Mouse (Mus musculus) myocyte (in vitro differentiated cells): ENCODE data around the gene Cyp4f37. TPM values are rescaled to one million over a fixed set of nuclear protein-coding genes. Genes with fewer than 3 reads are reported as not detected.

Experiments
- H3K27me3 ChIP-seq: one replicate; pipeline ENCODE4 v1.6.1; 2011; ENCODE audit not compliant: control insufficient read depth, insufficient read depth, insufficient read length
- H3K36me3 ChIP-seq: one replicate; pipeline ENCODE4 v1.6.1; 2011; ENCODE audit not compliant: control insufficient read depth, insufficient read depth
- H3K4me2 ChIP-seq: one replicate; pipeline ENCODE4 v1.6.1; 2011; ENCODE audit warnings: low read depth, control low read depth
- H3K4me3 ChIP-seq: one replicate; pipeline ENCODE4 v1.5.1; 2011; ENCODE audit warnings: mild to moderate bottlenecking, control low read depth, moderate library complexity
- H3K79me2 ChIP-seq: one replicate; pipeline ENCODE4 v1.6.1; 2011; ENCODE audit not compliant: control insufficient read depth, insufficient read depth
- H3ac ChIP-seq: one replicate; pipeline ENCODE4 v1.6.1; 2011; ENCODE audit not compliant: control insufficient read depth, insufficient read length
- CEBPB ChIP-seq: IDR thresholded peaks from 2 replicates; pipeline ENCODE4 v1.6.1; 2011; ENCODE audit warnings: mild to moderate bottlenecking, moderate library complexity; ENCODE audit not compliant: poor library complexity, insufficient read depth, severe bottlenecking
- E2F4 ChIP-seq: IDR thresholded peaks from one replicate; pipeline ENCODE4 v1.6.1; 2011; ENCODE audit warnings: mild to moderate bottlenecking, control low read depth, moderate library complexity; ENCODE audit not compliant: insufficient read depth
- MAX ChIP-seq: IDR thresholded peaks from one replicate; pipeline ENCODE4 v1.6.1; 2011; ENCODE audit warnings: low read depth, mild to moderate bottlenecking, control low read depth
- MYOD1 ChIP-seq, 3 experiments: IDR thresholded peaks; one replicate each; pipeline ENCODE4 v1.6.1; 2011; ENCODE audit warnings: control low read depth in 2 of 3, low read depth in 2 of 3, mild to moderate bottlenecking in 2 of 3, moderate library complexity in 1 of 3; ENCODE audit not compliant: insufficient read length in 2 of 3, control insufficient read depth in 1 of 3
- MYOG ChIP-seq, 3 experiments: IDR thresholded peaks; one replicate each; pipeline ENCODE4 v1.6.1; 2011; ENCODE audit warnings: control low read depth in 2 of 3, low read depth in 2 of 3, mild to moderate bottlenecking in 2 of 3; ENCODE audit not compliant: insufficient read length in 2 of 3, control insufficient read depth in 1 of 3, insufficient read depth in 1 of 3
- POLR2A ChIP-seq: IDR thresholded peaks from one replicate; pipeline ENCODE4 v1.6.1; 2011; ENCODE audit warnings: low read depth, mild to moderate bottlenecking, control low read depth, moderate library complexity; ENCODE audit not compliant: insufficient read length
- POLR2AphosphoS2 ChIP-seq: IDR thresholded peaks from one replicate; pipeline ENCODE4 v1.6.1; 2011; ENCODE audit warnings: low read depth, control low read depth; ENCODE audit not compliant: insufficient read length
- REST ChIP-seq: IDR thresholded peaks from one replicate; pipeline ENCODE4 v1.6.1; 2011; ENCODE audit warnings: mild to moderate bottlenecking, control low read depth, moderate library complexity; ENCODE audit not compliant: insufficient read depth, insufficient read length
- SRF ChIP-seq: IDR thresholded peaks from one replicate; pipeline ENCODE4 v1.6.1; 2011; ENCODE audit warnings: low read depth; ENCODE audit not compliant: control insufficient read depth, insufficient read length
- TCF12 ChIP-seq: IDR thresholded peaks from one replicate; pipeline ENCODE4 v1.6.1; 2011; ENCODE audit warnings: mild to moderate bottlenecking, control low read depth; ENCODE audit not compliant: poor library complexity, insufficient read depth, severe bottlenecking
- TCF3 ChIP-seq: IDR thresholded peaks from one replicate; pipeline ENCODE4 v1.6.1; 2011; ENCODE audit warnings: low read depth, control low read depth; ENCODE audit not compliant: insufficient read length
- USF1 ChIP-seq: IDR thresholded peaks from one replicate; pipeline ENCODE4 v1.6.1; 2011; ENCODE audit warnings: low read depth, mild to moderate bottlenecking, control low read depth, moderate library complexity
- polyA plus RNA-seq: library from polyadenylated mRNA; unstranded; fragments of >200 nt; fragmentation: generic; extraction: Trizol; gene quantifications from one replicate; pipeline ENCODE4 v1.2.1, GENCODE M21; 2012; ENCODE audit warnings: missing spikeins

The Cyp4f37 gene
- polyA plus RNA-seq, 1 experiment: not detected

DNA sequence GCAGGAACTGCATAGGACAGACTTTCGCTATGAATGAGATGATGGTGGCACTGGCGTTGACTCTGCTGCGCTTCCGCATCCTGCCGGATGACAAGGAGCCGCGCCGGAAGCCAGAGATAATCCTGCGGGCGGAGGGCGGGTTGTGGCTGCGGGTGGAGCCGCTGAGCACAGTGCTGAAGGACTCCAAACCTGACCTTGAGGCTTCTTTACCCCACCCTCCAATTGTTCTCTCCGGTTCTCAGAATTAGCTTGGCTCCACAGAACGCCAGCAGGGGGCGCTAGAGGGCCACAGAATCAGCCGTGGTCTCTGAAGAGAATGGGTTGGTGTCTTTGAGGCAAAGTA is 13.8 kb downstream of the Cyp4f37 start:
- no peak overlapping the region for H3K4me3 ChIP-seq
- H3K36me3 ChIP-seq: no peaks in the 10 kb centered on the region
- no peak overlapping the region for H3ac ChIP-seq
- TF ChIP-seq TCF3 (no peak), POLR2A (no peak), SRF (no peak), REST (no peak), USF1 (no peak), MYOD1 (IDR thresholded peaks at IDR 0.05; ENCODE audit: control insufficient read depth in 1 of 3, insufficient read length in 2 of 3, low read depth in 2 of 3) (no peak), CEBPB (no peak), MYOG (IDR thresholded peaks at IDR 0.05; ENCODE audit: control insufficient read depth in 1 of 3, insufficient read depth in 1 of 3, insufficient read length in 2 of 3, low read depth in 2 of 3) (no peak), TCF12 (no peak), POLR2AphosphoS2 (no peak), MAX (no peak), E2F4 (no peak)
- H3K79me2 ChIP-seq: no peaks in the 10 kb centered on the region
- H3K27me3 ChIP-seq: peaks cover 3% of the 10 kb centered on the region
- H3K4me2 ChIP-seq: peak overlapping the region; percentile 34

DNA sequence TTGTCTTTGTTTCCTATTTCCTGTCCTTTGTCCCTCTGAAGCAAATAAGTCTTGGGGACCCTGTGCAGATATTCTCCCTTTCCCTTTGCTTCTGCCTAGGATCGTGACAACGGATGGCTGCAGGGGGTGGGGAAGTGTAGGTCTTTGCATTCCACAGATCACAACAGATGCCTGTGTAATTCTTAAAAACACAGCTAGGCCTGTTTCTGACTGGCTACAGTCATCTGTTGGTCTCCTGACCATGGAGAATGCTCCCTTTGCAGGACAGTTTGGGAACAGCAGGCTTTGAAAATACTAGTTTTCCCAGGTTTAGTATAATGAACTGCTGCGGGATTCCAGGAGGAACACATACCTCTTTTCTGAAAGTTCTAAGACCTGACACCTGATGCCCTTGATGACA is 15.2 kb downstream of the Cyp4f37 start:
- H3K36me3 ChIP-seq: no peaks in the 10 kb centered on the region
- H3K79me2 ChIP-seq: no peaks in the 10 kb centered on the region
- no peak overlapping the region for H3K4me3 ChIP-seq
- no peak overlapping the region for H3K4me2 ChIP-seq
- no peak overlapping the region for H3ac ChIP-seq
- TF ChIP-seq SRF: no peak
- TF ChIP-seq E2F4: no peak
- no peak for TF ChIP-seq POLR2A
- H3K27me3 ChIP-seq: peaks cover 3% of the 10 kb centered on the region

DNA sequence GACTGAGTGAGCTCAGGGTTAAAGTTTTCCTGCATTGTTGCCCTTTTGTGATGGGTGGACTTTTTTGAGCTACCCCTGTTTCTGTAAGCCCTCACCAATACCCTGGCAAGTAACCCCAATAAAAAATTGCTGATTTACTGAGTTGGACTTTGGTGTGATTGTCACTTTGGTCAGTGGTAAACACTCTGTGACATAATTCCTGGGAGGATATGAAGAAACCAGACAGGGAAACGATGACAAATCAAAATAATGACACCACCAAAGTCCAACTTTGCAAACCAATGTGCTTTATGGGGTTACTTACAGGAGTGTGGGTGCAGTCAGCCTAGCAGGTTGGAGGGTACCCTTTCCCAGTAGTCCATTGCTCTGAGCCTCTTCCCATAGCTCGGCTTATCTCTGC is 16.0 kb downstream of the Cyp4f37 start:
- H3K4me3 ChIP-seq: no peak overlapping the region
- H3K27me3 ChIP-seq: peaks cover 3% of the 10 kb centered on the region
- TF ChIP-seq REST: no peak
- TF ChIP-seq SRF: no peak
- TF ChIP-seq MYOD1 (IDR thresholded peaks at IDR 0.05; ENCODE audit: control insufficient read depth in 1 of 3, insufficient read length in 2 of 3, low read depth in 2 of 3): no peak
- TF ChIP-seq MYOG (IDR thresholded peaks at IDR 0.05; ENCODE audit: control insufficient read depth in 1 of 3, insufficient read depth in 1 of 3, insufficient read length in 2 of 3, low read depth in 2 of 3): no peak
- no peak overlapping the region for H3K4me2 ChIP-seq
- H3ac ChIP-seq: no peak overlapping the region
- H3K36me3 ChIP-seq: no peaks in the 10 kb centered on the region
- H3K79me2 ChIP-seq: no peaks in the 10 kb centered on the region

DNA sequence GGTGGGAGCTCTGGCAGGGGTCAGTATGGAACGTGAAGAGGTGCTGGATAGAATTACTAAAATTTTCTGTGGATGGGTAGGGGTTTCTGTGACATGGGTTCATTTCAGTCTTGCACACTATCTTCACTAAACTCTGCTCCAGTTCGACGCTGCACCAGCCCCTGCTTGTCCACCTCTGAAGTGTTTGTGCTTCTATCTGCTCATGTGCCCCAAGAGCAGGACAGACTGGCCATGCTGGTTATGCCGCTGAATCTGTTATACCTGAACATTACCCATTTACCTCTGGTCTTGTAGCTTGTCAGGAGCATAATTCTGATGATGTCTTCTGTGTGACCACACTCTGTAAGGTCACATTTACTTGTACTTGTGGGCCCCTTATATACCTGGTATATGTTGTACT is 25.5 kb downstream of the Cyp4f37 start:
- no peaks in the 10 kb centered on the region for H3K79me2 ChIP-seq
- no peaks in the 10 kb centered on the region for H3K27me3 ChIP-seq
- H3K4me3 ChIP-seq: no peak overlapping the region
- no peaks in the 10 kb centered on the region for H3K36me3 ChIP-seq
- no peak overlapping the region for H3ac ChIP-seq
- no peak overlapping the region for H3K4me2 ChIP-seq
- TF ChIP-seq MYOG (IDR thresholded peaks at IDR 0.05; ENCODE audit: control insufficient read depth in 1 of 3, insufficient read depth in 1 of 3, insufficient read length in 2 of 3, low read depth in 2 of 3): no peak
- TF ChIP-seq REST: no peak

DNA sequence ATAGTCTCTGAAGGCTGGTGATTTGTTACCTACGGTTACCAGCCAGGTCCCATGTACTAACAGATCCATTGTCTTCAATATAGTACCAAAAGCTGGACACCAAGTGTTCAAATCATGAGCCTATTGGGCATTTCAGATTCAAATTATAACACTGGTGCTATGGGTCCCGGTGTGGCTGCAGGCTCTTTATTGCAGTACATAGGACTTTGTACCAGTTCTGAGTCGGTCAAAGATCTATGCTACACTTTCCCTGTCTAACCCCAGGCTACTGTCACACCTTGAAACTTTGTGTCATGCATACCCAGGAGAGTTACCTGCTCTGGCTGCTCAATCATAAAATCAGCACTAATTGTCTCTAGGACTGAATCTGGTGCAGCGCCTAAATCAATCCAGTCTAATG is 32.8 kb downstream of the Cyp4f37 start:
- H3K27me3 ChIP-seq: no peaks in the 10 kb centered on the region
- no peak overlapping the region for H3ac ChIP-seq
- H3K4me2 ChIP-seq: no peak overlapping the region
- H3K79me2 ChIP-seq: no peaks in the 10 kb centered on the region
- TF ChIP-seq CEBPB (no peak), TCF3 (no peak), POLR2AphosphoS2 (no peak), USF1 (no peak), SRF (no peak), TCF12 (no peak), MYOG (IDR thresholded peaks at IDR 0.05; ENCODE audit: control insufficient read depth in 1 of 3, insufficient read depth in 1 of 3, insufficient read length in 2 of 3, low read depth in 2 of 3) (no peak)
- no peaks in the 10 kb centered on the region for H3K36me3 ChIP-seq
- no peak overlapping the region for H3K4me3 ChIP-seq

DNA sequence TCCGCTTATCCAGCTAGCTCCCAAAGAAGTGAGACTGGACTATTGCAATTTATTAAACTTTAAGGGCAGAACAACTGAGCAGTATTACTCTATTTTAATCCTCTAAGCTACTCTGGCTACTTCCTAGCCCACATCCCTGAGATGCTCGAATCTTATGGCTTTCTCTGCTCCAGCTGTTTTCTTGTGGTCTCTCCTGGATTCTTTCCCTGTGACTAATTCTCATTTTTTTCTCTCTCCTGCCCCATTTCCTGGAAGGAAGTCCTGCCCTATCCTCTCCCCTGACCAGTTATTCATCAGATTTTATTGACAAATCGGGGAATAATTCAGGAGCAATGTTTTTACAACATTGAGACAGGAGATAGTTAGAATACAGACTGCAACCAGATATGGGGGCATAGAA is 35.9 kb downstream of the Cyp4f37 start:
- TF ChIP-seq E2F4 (no peak), USF1 (no peak), CEBPB (no peak), MAX (no peak), REST (no peak), TCF3 (no peak), TCF12 (no peak), MYOG (IDR thresholded peaks at IDR 0.05; ENCODE audit: control insufficient read depth in 1 of 3, insufficient read depth in 1 of 3, insufficient read length in 2 of 3, low read depth in 2 of 3) (no peak), MYOD1 (IDR thresholded peaks at IDR 0.05; ENCODE audit: control insufficient read depth in 1 of 3, insufficient read length in 2 of 3, low read depth in 2 of 3) (no peak), POLR2AphosphoS2 (no peak), SRF (no peak), POLR2A (no peak)
- Histone ChIP-seq H3K4me2 (no peak overlapping the region), H3K4me3 (no peak overlapping the region), H3K27me3 (no peaks in the 10 kb centered on the region), H3K36me3 (no peaks in the 10 kb centered on the region), H3K79me2 (no peaks in the 10 kb centered on the region), H3ac (no peak overlapping the region)
